Mouse (Mus musculus): ENCODE measurements around the gene Porcn. TPM values are rescaled to one million over a fixed set of nuclear protein-coding genes. Genes with fewer than 3 reads are reported as not detected.

Porcn gene
- polyA plus RNA-seq, 1 experiment from 2014 or later = 12.5 TPM

DNA sequence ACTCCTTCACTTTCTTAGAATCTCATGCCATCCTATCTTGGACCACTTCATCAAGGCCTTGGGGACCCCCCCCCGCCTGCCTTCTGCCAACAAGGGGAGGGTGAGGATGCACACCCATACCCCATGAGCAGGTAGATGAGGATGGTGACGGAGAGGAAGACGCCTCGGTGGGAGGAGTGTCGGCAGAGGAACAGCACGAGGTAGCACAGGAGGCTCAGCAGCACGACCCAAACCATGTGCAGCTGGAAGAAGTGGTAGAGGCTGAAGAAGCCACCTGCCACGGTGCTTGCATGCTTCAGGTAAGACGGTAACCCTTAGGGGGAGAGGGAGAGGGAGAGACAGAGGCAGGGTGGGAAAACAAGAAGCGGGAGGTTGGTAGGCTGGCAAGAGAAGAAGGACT is 2.2 kb downstream of the Porcn start:
- ATAC-seq (ENCODE audit: low FRiP score, low TSS enrichment) = no peak
- Histone ChIP-seq H3K27me3 (ENCODE audit: control insufficient read depth, insufficient read depth, low read length) (no peaks in the 10 kb centered on the region), H3K36me3 (ENCODE audit: control insufficient read depth, insufficient read depth, low read length) (no peaks in the 10 kb centered on the region), H3K4me2 (replicated peaks; ENCODE audit: low read depth) (no peak overlapping the region), H3K27ac (replicated peaks) (no peak overlapping the region), H3K9me3 (ENCODE audit: control insufficient read depth, low read length) (no peaks in the 10 kb centered on the region), H3K9ac (ENCODE audit: low read length) (no peak overlapping the region), H3K4me1 (replicated peaks; ENCODE audit: control insufficient read depth, insufficient read depth) (no peaks in the 10 kb centered on the region), H3K4me3 (ENCODE audit: low read depth, low read length) (no peak overlapping the region)
- TF ChIP-seq EP300 (optimal IDR thresholded peaks at IDR 0.05) = no peak
- TF ChIP-seq CTCF (IDR thresholded peaks at IDR 0.05; ENCODE audit: low read depth) = no peak
- no peak for DNase-seq (ENCODE audit: low spot score)
- 92% methylated on average over 10 of the region's 10 CpGs for WGBS

- H3K9me3 ChIP-seq (ENCODE audit: control insufficient read depth, low read length) = no peaks in the 10 kb centered on the region
- WGBS = 87% methylated on average over 14 of the region's 14 CpGs
- ATAC-seq (ENCODE audit: low FRiP score, low TSS enrichment) (no peak), DNase-seq (ENCODE audit: low spot score) (no peak)
- no peaks in the 10 kb centered on the region for H3K27me3 ChIP-seq (ENCODE audit: control insufficient read depth, insufficient read depth, low read length)
- H3K9ac ChIP-seq (ENCODE audit: low read length) = no peak overlapping the region
- TF ChIP-seq CTCF (IDR thresholded peaks at IDR 0.05; ENCODE audit: low read depth) (no peak), EP300 (optimal IDR thresholded peaks at IDR 0.05) (no peak)
- no peak overlapping the region for H3K27ac ChIP-seq (replicated peaks)
- H3K4me3 ChIP-seq (ENCODE audit: low read depth, low read length) = no peak overlapping the region
- H3K4me2 ChIP-seq (replicated peaks; ENCODE audit: low read depth) = no peak overlapping the region
- H3K4me1 ChIP-seq (replicated peaks; ENCODE audit: control insufficient read depth, insufficient read depth) = no peaks in the 10 kb centered on the region
- no peaks in the 10 kb centered on the region for H3K36me3 ChIP-seq (ENCODE audit: control insufficient read depth, insufficient read depth, low read length)
Measured at GRCm38 (mm10) chrX:8203105-8203504, 3.2 kb downstream of the Porcn start.

DNA sequence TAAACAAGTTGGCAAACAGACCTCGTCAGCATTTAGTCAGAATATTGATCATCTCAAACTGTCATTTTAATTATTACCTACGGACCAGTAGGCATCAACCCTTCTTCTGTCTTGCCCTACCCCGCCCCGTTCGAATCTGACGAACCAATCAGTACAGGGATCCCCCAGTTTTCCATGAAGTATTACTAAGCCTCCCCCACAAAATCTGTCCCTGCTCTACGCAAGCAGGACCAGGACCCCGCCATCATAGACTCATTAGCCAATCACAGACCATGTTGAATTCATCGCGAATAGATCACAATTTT is 13.0 kb downstream of the Porcn start, which contains the start of gene Ebp:
Gene Ebp (minus strand): TSS at position 94 of the 305 bp plus-strand sequence.
- 0 out of 2 replicates have a peak within 1 kb of the TSS, but pooled peaks have one; percentile 13 for H3K27ac ChIP-seq (replicated peaks)
- no peaks in the 10 kb centered on the region for H3K9me3 ChIP-seq (ENCODE audit: control insufficient read depth, low read length)
- WGBS = 31% methylated on average over 10 of the region's 10 CpGs
- H3K4me2 ChIP-seq (replicated peaks; ENCODE audit: low read depth) = peak within 1 kb of the TSS; percentile 62
- no peaks in the 10 kb centered on the region for H3K36me3 ChIP-seq (ENCODE audit: control insufficient read depth, insufficient read depth, low read length)
- DNase-seq (ENCODE audit: low spot score) = no peak
- H3K4me3 ChIP-seq (ENCODE audit: low read depth, low read length) = peak within 1 kb of the TSS; percentile 51
- TF ChIP-seq EP300 (optimal IDR thresholded peaks at IDR 0.05) (no peak), CTCF (IDR thresholded peaks at IDR 0.05; ENCODE audit: low read depth) (no peak)
- H3K27me3 ChIP-seq (ENCODE audit: control insufficient read depth, insufficient read depth, low read length) = no peaks in the 10 kb centered on the region
- ATAC-seq (ENCODE audit: low FRiP score, low TSS enrichment) = peak; percentile 19; the same call in 1 of the 2 replicates
- no peaks in the 10 kb centered on the region for H3K4me1 ChIP-seq (replicated peaks; ENCODE audit: control insufficient read depth, insufficient read depth)
- H3K9ac ChIP-seq (ENCODE audit: low read length) = peak within 1 kb of the TSS; percentile 56

GRCm38 (mm10) chrX:8192640-8193418 is 13.5 kb downstream of the Porcn start:
- H3K27ac ChIP-seq (replicated peaks) = 0 out of 2 replicates have a peak overlapping the region, but pooled peaks have one; percentile 13
- ATAC-seq (ENCODE audit: low FRiP score, low TSS enrichment) (peak; percentile 97), DNase-seq (ENCODE audit: low spot score) (peak; percentile 74)
- no peaks in the 10 kb centered on the region for H3K4me1 ChIP-seq (replicated peaks; ENCODE audit: control insufficient read depth, insufficient read depth)
- H3K9ac ChIP-seq (ENCODE audit: low read length) = peak overlapping the region; percentile 56
- no peaks in the 10 kb centered on the region for H3K36me3 ChIP-seq (ENCODE audit: control insufficient read depth, insufficient read depth, low read length)
- H3K4me3 ChIP-seq (ENCODE audit: low read depth, low read length) = peak overlapping the region; percentile 51
- no peaks in the 10 kb centered on the region for H3K27me3 ChIP-seq (ENCODE audit: control insufficient read depth, insufficient read depth, low read length)
- TF ChIP-seq EP300 (optimal IDR thresholded peaks at IDR 0.05) (no peak), CTCF (IDR thresholded peaks at IDR 0.05; ENCODE audit: low read depth) (no peak)
- WGBS = 12% methylated on average over 38 of the region's 38 CpGs
- H3K9me3 ChIP-seq (ENCODE audit: control insufficient read depth, low read length) = no peaks in the 10 kb centered on the region
- H3K4me2 ChIP-seq (replicated peaks; ENCODE audit: low read depth) = peak overlapping the region; percentile 62

DNA sequence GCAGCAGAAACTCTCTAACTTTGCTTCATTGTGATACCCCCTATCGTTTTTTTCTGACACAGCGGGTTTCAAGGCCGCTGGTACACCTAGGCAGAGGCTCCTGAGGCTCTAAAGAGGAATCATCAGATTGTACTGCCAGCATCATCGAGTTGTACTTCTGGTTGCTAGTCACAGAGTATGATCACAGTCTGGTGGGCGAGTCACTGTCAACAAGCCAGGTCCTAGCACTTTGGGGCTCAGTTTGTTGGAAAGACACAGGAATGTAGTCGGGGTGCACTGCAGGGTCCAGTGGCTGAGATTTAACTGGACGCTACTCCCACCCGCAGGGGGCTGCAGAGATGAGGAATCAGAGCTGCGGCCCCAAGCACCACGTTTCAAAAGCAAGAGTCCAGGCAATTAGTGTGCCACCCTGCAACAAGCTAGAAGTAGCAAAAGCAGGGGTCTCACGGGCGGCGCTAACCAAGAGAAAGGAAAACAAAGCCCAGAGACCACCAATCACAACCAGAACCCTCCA is 14.1 kb downstream of the Porcn start:
- H3K9ac ChIP-seq (ENCODE audit: low read length) = peak overlapping the region; percentile 56

More for the DNA sequence above, 14.1 kb downstream of the Porcn start:
- Histone ChIP-seq H3K36me3 (ENCODE audit: control insufficient read depth, insufficient read depth, low read length) (no peaks in the 10 kb centered on the region), H3K27ac (replicated peaks) (no peak overlapping the region), H3K27me3 (ENCODE audit: control insufficient read depth, insufficient read depth, low read length) (no peaks in the 10 kb centered on the region), H3K4me3 (ENCODE audit: low read depth, low read length) (peak overlapping the region; percentile 51), H3K4me2 (replicated peaks; ENCODE audit: low read depth) (peak overlapping the region; percentile 62), H3K9me3 (ENCODE audit: control insufficient read depth, low read length) (no peaks in the 10 kb centered on the region), H3K4me1 (replicated peaks; ENCODE audit: control insufficient read depth, insufficient read depth) (no peaks in the 10 kb centered on the region)
- ATAC-seq (ENCODE audit: low FRiP score, low TSS enrichment) (0 out of 2 replicates have a peak, but pooled peaks have one; percentile 11), DNase-seq (ENCODE audit: low spot score) (no peak)
- TF ChIP-seq CTCF (IDR thresholded peaks at IDR 0.05; ENCODE audit: low read depth) (peak; percentile 37), EP300 (optimal IDR thresholded peaks at IDR 0.05) (no peak)
- whole genome bisulfite sequencing = 16% methylated on average over 13 of the region's 13 CpGs
